Mouse (Mus musculus): ENCODE results near the gene Pno1.

GRCm38 (mm10) chr11:17169262-17169661 lies 42.1 kb downstream of the Pno1 start:
- no peak for TF ChIP-seq POLR2A (IDR thresholded peaks at IDR 0.05; ENCODE audit: borderline replicate concordance, extremely low read depth, low read depth, low read length)
- no peak for TF ChIP-seq CTCF (IDR thresholded peaks at IDR 0.05; ENCODE audit: insufficient read depth, low read length)
